Mouse (Mus musculus): Measurements from ENCODE around the gene Mecom.

Mecom gene

GRCm38 (mm10) chr3:30150071-30150470 lies 397.7 kb downstream of the Mecom start:
- no peak for DNase-seq (ENCODE audit: low spot score in 2 of 2)

- no peak for DNase-seq (ENCODE audit: low spot score in 2 of 2)
These were observed 399.3 kb downstream of the Mecom start for GRCm38 (mm10) chr3:30148378-30149079.

GRCm38 (mm10) chr3:30145051-30145450 lies 402.8 kb downstream of the Mecom start:
- DNase-seq (ENCODE audit: low spot score in 2 of 2) = no peak

DNA sequence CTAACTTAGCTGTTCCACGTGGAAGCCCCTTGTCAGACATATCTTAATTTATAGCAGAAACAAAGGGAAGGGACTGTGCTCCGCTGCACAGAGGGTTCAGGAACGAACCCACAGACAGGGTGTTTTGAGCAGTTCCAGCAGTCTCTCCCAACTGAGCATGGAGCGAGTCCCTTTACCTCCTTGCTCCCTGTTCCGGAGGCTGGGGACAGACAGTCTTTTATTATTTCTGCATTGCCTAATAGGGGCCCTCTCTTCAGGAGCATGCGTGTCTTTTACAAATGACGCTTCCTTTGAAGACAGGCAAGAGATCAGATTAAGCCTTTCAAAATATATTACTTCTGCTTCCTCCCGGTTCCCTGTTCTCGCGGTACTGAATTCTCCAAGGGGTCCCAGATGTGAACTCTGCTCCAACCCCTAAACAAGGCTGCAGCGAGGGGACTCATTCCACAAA lies 403.8 kb downstream of the Mecom start:
- DNase-seq (ENCODE audit: low spot score in 2 of 2) = no peak

DNA sequence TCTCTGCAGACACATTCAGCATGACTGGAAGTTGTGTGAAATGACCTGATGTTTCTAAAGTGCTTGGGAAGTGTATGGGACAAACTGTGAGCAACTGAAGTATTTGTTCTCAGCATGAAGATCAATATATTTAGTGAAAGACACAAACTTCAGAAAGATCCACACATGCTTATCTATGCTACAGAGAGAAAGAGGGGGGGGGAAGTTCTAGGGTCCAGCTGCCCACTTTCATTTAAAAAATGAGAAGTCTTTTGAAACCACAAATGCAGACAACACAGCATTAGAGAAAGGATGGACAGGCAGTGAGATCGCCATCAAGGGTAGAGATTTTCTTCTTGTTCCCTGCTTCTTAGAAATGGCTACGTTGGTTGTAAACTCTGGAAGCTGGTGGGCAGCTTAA lies 404.4 kb downstream of the Mecom start:
- no peak for DNase-seq (ENCODE audit: low spot score in 2 of 2)

DNA sequence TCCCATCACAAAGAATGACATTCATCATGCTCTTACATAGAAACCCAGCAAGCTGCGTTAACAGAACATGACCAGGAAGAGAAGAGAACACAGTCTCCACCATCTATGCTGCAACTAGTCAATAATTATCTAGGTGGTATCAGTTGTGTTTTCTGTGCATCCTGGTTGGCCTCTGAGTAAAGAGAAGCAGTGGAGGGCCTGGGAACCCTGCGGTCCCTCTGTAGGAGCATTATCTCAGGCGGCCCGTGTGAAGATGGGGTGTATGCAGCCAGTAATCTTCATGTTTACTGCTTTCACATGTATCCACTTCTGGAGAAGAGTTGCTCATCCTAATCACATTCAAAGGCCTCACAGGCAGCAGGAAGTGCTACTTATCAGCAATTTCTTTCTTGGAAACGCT lies 407.5 kb downstream of the Mecom start:
- no peak for DNase-seq (ENCODE audit: low spot score in 2 of 2)

GRCm38 (mm10) chr3:30139678-30140077 lies 408.1 kb downstream of the Mecom start:
- DNase-seq (ENCODE audit: low spot score in 2 of 2) = no peak

DNA sequence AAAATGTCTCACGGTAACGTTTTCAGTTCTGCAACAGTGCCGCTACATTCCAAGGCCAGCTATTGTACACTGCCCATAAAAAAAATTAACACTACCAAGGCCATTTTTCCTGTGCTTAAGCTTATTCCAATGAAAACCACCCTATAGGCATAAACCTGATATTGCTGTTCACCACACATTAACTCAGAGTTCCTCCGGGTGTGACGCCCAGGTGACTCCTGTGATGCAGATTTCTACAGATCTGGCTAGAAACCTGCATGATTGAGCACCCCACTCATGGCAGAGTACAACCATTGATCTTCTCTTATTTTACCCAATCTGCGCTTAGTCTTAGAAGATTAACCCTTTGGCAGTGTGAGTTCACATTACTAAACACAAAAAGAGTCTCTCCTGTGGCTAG lies 409.2 kb downstream of the Mecom start:
- no peak for DNase-seq (ENCODE audit: low spot score in 2 of 2)

GRCm38 (mm10) chr3:30135857-30136256 lies 412.0 kb downstream of the Mecom start:
- DNase-seq (ENCODE audit: low spot score in 2 of 2) = no peak

DNA sequence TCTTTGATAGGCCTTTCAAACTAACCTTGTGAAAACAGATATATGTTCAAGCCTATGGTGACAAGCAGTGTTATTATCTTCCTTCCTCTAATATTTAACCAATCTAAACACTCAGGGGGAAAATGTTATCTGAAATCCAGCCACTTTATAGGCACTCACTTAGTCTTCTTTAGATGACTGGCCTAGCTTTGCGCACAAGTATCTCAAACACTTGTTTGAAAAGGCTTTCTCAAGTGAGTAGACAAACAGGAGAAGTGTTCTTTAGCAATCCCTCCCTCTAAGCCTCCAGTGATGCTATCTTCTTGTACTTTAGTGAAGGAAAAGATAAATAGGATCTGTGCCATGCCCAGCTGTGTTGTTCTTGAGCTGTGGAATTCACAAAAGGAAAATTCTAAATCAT lies 412.7 kb downstream of the Mecom start:
- no peak for DNase-seq (ENCODE audit: low spot score in 2 of 2)

DNA sequence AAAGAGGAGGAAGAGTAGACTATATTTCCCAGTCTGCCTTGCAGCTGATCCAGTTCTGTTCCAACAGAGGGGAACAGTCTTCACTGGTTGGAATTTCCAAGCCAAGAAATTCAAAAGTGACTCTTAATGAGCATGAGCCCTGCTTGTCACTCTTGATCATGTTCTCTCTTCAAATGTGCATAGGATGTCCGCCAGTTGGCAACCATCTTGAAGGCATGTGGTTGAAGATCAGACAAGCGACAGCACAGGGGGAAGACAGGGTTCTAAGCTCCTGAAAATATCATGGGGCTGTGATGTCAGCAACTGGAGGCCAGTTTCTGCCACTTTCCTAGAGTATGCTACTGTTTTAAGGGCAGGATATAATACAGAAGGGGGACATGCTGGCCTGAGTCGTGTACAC lies 414.8 kb downstream of the Mecom start:
- no peak for DNase-seq (ENCODE audit: low spot score in 2 of 2)

DNA sequence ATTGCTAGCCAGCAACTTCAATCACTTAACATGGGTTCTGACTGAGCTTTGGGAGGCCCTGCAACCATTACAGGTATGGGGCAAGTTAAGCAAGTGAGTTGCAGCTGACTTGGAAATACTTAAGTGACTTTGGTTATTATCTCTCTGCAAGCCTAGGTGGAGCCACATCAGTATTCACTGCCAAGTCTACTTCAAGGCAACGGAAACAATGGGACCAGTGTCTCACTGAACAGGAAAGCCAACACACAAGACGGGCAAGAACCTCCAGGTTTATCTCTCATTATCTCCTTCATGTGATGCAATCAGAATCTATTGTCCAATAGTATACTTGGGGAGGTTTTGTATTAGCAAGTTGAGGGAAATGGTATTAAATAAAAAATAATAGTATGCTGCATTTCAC lies 415.4 kb downstream of the Mecom start:
- DNase-seq (ENCODE audit: low spot score in 2 of 2) = no peak

GRCm38 (mm10) chr3:30130495-30130894 lies 417.3 kb downstream of the Mecom start:
- no peak for DNase-seq (ENCODE audit: low spot score in 2 of 2)

DNA sequence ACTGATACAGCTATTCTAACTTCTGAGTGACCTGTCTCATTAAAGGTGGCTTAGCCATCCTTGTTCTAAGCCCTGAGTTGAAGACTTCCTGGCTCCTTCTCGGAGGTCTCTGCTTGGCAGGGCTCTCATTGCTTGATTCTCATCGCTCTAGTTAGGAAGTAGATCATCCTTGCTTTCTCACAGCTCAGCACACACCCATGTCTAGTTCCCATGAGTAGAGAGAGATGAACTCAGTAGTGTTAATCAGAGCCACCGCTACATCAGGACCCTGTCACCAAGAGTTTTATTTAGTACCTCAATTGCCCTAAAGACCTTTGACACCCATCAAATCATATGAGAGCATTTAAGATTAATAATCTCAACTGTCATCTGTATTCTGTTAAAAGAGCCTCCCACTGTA lies 425.2 kb downstream of the Mecom start:
- DNase-seq (ENCODE audit: low spot score in 2 of 2) = no peak

- no peak for DNase-seq (ENCODE audit: low spot score in 2 of 2)
These were observed 426.9 kb downstream of the Mecom start for GRCm38 (mm10) chr3:30120790-30121512.

- DNase-seq (ENCODE audit: low spot score in 2 of 2) = no peak
These were observed 429.1 kb downstream of the Mecom start for GRCm38 (mm10) chr3:30118594-30119297.

GRCm38 (mm10) chr3:30113249-30113770 lies 434.5 kb downstream of the Mecom start:
- DNase-seq (ENCODE audit: low spot score in 2 of 2) = no peak

DNA sequence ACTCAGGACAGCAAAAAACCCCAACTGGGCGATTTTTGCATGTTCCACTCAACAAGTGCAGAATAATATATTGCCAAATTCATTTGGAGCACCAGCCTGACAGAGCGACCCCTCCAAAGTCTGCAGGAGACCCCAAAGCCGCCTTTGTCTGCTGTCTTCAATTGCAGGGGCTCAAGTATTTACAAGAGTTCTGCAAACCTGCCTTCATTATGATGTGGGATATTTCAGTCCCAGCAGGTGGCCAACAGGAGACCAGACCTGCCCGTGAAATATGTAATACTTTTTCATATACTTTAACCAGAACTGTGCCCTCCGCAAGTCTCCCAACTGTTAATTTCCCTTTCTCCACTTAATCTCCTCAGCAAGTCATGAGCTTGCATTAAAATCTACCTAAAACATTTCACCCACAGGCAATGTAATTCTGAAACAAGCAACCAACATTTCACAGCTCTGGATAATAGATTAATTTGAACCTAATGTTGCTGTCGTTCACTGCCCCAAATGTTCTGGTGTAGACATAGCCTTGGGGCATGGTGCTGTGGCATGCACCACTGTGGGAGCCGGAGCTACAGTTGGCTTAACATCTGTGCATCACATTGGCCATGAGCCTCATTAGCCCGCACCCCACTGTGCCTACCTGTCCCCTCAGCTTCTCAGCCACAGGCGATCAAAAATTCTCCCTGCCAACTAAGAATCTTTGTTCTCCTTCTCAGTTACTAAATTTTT lies 439.7 kb downstream of the Mecom start:
- no peak for DNase-seq (ENCODE audit: low spot score in 2 of 2)

GRCm38 (mm10) chr3:30106481-30106880 lies 441.3 kb downstream of the Mecom start:
- DNase-seq (ENCODE audit: low spot score in 2 of 2) = no peak

- no peak for DNase-seq (ENCODE audit: low spot score in 2 of 2)
These were observed 441.9 kb downstream of the Mecom start for GRCm38 (mm10) chr3:30105859-30106258.

- DNase-seq (ENCODE audit: low spot score in 2 of 2) = no peak
These were observed 442.5 kb downstream of the Mecom start for GRCm38 (mm10) chr3:30105194-30105823.

Data from frontal cortex, postnatal 25 days (tissue).